Mouse (Mus musculus): ENCODE measurements around the gene Cep128.
"Not testable (repeated sequence)": the region's sequence is repeated elsewhere in the genome, so short reads cannot be mapped to it uniquely, and the experiment has no call there.

The Cep128 gene

GRCm38 (mm10) chr12:91384281-91385017, at the start of gene Cep128, which contains the start of gene Tshr:
Cep128 (minus strand) TSS chr12:91384409.
Tshr (plus strand) TSS chr12:91384563.
- peak; percentile 95 for DNase-seq (ENCODE audit: low read depth, low spot score)

GRCm38 (mm10) chr12:91427129-91427528, 42.9 kb upstream of the Cep128 start:
- no peak for DNase-seq (ENCODE audit: low read depth, low spot score)

DNA sequence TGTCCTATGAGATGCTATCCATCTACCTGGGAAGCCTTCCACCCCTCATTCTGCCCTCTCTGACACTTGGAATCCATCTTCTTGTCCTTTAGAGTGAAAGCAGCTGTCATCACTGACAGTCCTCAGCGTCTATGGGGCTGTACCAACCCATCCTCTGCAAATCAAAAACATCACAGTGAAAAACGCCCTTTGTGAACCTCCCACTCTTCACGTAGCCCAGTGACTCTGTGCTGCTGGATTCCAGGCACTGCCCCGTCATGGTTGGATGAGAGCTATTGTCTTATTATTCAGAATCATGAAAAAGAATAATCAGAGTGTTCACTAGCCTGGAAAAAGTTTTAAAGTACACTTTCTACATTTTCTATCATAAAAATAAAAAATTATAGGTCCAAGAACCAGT, 42.3 kb upstream of the Cep128 start:
- DNase-seq (ENCODE audit: low read depth, low spot score) = no peak

- DNase-seq (ENCODE audit: low read depth, low spot score) = peak; percentile 31
These were observed 39.1 kb upstream of the Cep128 start for GRCm38 (mm10) chr12:91423125-91423820.

DNA sequence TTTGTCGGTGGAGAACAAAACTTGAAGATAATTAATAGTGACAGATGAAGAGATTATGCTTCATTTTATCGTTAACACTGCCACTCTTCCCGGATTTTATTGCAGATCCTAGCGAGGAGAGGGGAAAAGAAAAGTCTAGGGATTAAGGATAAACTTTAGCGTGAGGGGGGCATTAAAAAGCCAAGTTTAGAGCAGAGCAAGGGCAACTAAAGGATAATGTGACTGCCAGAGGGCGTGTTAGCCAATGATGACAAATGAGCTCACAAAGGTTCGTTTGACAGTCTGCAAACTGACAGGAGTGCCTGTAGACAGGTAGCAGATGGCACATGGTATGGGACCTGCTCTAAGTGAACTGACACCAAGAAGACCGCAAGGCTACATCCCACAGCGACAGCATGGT, 37.1 kb upstream of the Cep128 start:
- DNase-seq (ENCODE audit: low read depth, low spot score) = no peak

DNA sequence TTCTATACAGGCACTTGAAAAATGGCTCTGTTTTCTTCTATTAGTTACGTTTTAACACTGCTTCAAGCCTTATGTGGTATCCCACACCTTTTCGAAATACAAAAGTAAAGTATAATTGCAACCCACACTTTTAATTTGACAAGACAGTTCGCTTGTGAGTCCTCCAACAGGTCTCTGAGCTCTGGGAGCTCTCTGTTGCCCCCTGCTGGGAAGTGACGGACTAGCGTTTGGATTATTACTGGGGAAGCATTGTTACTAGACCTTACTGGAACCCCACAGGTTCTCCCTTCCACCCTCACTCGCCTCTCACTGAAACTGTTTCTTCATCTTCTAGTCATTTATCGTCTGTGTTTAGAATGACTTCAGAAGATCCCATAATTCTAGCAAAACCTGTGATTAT, 34.6 kb upstream of the Cep128 start:
- DNase-seq (ENCODE audit: low read depth, low spot score) = peak; percentile 70

DNA sequence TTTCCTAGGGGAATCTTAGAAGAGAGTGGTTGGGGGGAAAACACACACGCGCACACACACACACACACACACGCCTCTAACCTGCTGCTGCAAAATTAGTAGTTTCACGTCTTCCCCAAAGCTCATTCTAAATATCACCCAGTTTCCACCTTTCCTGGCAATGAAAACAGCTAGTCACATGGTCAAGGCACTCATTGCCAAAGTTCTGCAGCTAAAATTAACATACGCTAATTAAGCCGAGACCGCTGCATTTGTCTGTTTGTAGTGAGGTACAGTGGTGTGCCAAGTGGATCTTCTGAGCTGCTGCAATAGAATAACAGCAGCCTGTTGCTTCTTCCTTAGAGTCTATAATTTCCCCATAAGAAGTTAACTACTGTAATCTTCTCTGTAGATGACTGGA, 32.6 kb upstream of the Cep128 start:
- no peak for DNase-seq (ENCODE audit: low read depth, low spot score)

- no peak for DNase-seq (ENCODE audit: low read depth, low spot score)
These were observed 30.9 kb upstream of the Cep128 start for GRCm38 (mm10) chr12:91415112-91415511.

- DNase-seq (ENCODE audit: low read depth, low spot score) = peak; percentile 73
These were observed 28.4 kb upstream of the Cep128 start for GRCm38 (mm10) chr12:91412461-91413182.

- DNase-seq (ENCODE audit: low read depth, low spot score) = no peak
These were observed 26.1 kb upstream of the Cep128 start for GRCm38 (mm10) chr12:91410306-91410705.

GRCm38 (mm10) chr12:91401049-91401352, 16.8 kb upstream of the Cep128 start:
- DNase-seq (ENCODE audit: low read depth, low spot score) = no peak

DNA sequence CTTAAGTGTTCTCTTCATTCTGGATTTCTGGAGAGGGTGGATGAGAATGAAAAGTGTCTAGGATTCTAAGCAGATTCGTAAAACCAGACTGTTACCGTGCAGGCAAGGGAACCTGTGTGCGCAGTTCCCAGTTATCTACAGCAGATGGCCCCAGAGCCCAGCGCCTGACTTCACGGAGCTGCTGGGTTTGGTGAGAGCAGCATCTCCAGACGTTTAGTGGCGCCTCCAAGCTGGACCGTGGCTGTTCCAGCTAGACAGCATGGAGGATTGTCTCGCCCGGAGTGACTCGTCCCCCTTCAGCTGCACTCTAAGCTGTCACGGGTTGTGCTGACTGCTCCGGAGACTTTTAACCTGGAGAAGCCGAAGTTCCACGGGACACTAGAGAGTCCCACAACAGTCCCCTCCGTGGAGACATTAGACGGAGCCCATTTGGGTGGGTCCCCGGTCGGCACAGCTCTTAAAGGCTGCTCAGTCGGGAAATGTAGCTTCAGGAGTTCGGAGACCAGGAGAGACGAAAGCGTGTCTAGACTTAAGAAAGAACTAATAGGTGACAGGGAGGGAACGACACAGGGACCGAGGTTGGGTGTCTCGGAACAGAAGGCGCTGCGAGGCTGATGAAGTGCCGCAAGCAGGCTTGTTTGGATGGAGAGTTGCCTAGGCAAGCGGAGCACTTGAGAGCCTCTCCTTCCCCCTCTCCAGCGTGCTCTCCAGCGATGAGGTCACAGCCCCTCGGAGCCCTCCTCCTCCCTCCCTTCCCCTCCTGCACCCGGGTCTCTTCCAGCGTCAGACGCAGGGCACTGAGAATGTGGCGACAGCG, 16.2 kb upstream of the Cep128 start:
- peak; percentile 84 for DNase-seq (ENCODE audit: low read depth, low spot score)

DNA sequence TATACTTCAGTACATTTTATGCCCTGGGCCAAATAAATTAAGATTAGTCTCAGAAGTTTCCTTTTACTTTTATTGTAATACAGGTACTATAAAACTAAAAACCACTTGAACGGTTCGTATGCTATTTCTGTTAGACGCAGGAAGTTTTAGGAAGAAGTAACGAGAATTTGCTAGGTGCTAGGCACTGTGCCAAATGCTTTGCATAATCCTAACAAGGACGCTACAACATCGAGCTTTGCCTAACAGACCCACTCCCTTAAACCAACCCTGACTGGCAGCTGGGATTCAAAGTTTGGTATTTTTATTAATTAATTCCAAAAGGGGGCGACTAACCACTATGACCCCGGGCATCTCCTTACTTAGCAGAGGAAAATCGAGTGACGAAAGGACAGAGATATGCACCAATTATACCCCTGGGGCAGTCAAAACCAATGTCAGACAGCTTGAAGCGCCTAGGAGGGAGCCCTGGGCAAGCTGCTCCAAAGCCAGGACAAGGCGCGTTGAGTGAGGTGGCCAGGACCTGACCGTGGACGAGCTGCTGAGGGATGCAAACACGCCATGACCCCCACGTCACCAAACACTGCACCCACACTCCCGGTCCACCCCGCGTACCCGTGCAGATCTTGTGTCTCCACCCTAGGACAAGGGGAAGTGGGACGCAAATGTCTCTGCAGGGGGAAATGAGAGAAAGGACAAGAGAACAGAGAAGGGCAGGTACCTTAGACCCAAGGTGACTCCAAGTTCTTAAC, 519 bp downstream of the Cep128 start:
- DNase-seq (ENCODE audit: low read depth, low spot score) = peak; percentile 6

GRCm38 (mm10) chr12:91369173-91369572, 15.0 kb downstream of the Cep128 start:
- DNase-seq (ENCODE audit: low read depth, low spot score) = no peak

GRCm38 (mm10) chr12:91353783-91354182, 30.4 kb downstream of the Cep128 start:
- DNase-seq (ENCODE audit: low read depth, low spot score) = no peak

DNA sequence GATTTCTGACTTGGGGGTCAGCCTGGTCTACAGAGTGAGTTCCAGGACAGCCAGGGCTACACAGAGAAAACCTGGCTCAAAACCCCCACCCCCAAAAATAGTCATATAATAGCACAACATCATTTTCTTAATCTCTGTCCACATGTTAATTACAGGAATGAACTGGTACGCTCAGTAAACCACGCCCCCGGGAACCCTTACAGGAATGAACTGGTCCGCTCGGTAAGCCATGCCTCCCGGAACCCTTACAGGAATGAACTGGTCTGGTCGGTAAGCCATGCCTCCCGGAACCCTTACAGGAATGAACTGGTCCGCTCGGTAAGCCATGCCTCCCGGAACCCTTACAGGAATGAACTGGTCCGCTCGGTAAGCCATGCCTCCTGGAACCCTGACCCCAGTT, 45.6 kb downstream of the Cep128 start:
- not testable (repeated sequence) for DNase-seq (ENCODE audit: low read depth, low spot score)

DNA sequence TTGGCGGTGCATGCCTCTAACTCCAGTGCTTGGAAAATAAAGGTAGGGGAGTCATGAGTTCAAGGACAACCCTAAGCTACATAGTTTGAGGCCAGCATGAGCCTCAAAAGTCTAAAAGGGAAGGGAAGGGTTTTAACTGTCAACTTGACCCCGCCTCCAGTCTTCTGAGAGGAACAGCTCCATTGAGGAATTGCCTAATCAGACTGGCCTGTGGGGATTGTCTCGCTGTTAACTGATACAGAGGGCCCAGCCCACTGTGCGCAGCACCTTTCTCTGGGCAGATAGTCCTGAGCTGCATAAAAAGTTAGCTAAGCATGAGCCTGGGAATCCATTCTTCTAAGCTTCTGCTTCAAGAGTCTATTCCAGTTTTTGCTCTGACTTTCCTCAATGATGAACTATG, 56.7 kb downstream of the Cep128 start:
- DNase-seq (ENCODE audit: low read depth, low spot score) = no peak

DNA sequence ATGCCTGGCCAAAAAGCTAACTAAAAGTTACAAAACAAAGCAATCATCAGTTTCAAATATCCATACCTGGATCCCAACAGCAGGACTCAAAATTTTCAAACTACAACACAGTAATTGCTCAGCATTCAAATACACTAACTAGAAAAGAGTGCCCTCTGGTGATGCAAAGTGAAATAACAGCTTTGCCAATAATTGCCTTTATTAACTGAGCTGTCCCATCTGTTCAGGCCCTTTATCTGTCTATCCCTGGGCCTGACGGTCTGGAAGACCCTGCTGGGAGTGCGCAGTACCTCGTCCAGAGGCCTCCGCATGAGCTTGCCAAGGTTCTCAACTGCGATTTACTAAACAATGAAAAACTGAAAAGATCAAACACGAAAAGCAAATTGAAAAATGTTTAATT, 58.1 kb downstream of the Cep128 start:
- DNase-seq (ENCODE audit: low read depth, low spot score) = peak; percentile 61

GRCm38 (mm10) chr12:91315026-91315425, 69.2 kb downstream of the Cep128 start:
- DNase-seq (ENCODE audit: low read depth, low spot score) = no peak

- peak; percentile 56 for DNase-seq (ENCODE audit: low read depth, low spot score)
These were observed 70.1 kb downstream of the Cep128 start for GRCm38 (mm10) chr12:91313974-91314587.

- DNase-seq (ENCODE audit: low read depth, low spot score) = no peak
These were observed 71.6 kb downstream of the Cep128 start for GRCm38 (mm10) chr12:91312591-91312990.

All from mesoderm, embryonic 11.5 days (tissue).